Mouse (Mus musculus): ENCODE measurements around the gene Lsmem1.

DNA sequence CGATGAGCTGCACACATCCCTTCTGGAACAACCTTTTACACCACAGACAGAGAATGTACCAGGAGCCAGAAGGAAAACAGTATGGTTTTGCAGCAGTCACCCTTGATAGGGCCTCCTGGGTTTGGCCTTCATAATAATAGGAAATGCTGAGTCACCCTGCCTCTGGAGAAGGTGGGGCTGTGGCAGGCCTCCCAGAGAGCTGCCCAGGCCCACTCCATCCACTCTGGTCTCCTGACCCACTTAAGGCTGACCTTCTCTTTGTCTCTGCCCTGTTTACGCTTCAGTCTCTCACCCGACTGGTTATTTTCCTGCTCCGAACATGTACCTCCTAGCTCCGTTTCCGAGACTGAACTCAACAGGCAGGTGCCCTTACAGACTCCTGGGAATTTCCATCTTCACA lies 48.7 kb upstream of the Lsmem1 start:
- no peak for TF ChIP-seq CTCF (IDR thresholded peaks at IDR 0.05; ENCODE audit: control insufficient read depth, insufficient read depth, low read length)
- TF ChIP-seq POLR2A (IDR thresholded peaks at IDR 0.05; ENCODE audit: borderline replicate concordance, control insufficient read depth, low read depth, low read length): no peak
